Mouse (Mus musculus) heart, embryonic 16.5 days (tissue): ENCODE measurements around the gene Fam43a. TPM values are rescaled to one million over a fixed set of nuclear protein-coding genes. Genes with fewer than 3 reads are reported as not detected.

Source experiments
- ATAC-seq: fragments of 200-750 bp; cut with Nextera tagmentation; replicated peaks from 2 replicates; pipeline ENCODE4 v1.8.0; 2017; ENCODE audit warnings: moderate number of reproducible peaks; ENCODE audit not compliant: insufficient read depth, low FRiP score; ENCODE audit errors: extremely low read depth
- H3K27ac ChIP-seq: fragments of 300-500 bp; sonication (generic); 2 replicates; pipeline ENCODE4 v1.5.1; 2014; ENCODE audit warnings: mild to moderate bottlenecking, low read length, control low read depth, moderate library complexity
- H3K27me3 ChIP-seq: fragments of 300-500 bp; sonication (generic); 2 replicates; pipeline ENCODE4 v1.6.1; 2014; ENCODE audit warnings: low read length, mixed read lengths; ENCODE audit not compliant: control insufficient read depth, insufficient read depth
- H3K36me3 ChIP-seq: fragments of 300-500 bp; sonication (generic); 2 replicates; pipeline ENCODE4 v1.6.1; 2014; ENCODE audit not compliant: control insufficient read depth, insufficient read depth
- H3K4me1 ChIP-seq: fragments of 300-500 bp; sonication (generic); 2 replicates; pipeline ENCODE4 v1.6.1; 2014; ENCODE audit warnings: low read length, mixed read lengths; ENCODE audit not compliant: control insufficient read depth, insufficient read depth
- H3K4me2 ChIP-seq: fragments of 300-500 bp; sonication (generic); 2 replicates; pipeline ENCODE4 v1.6.1; 2014; ENCODE audit warnings: low read depth, mild to moderate bottlenecking, control low read depth, low read length
- H3K4me3 ChIP-seq: fragments of 300-500 bp; sonication (generic); 2 replicates; pipeline ENCODE4 v1.5.1; 2014; ENCODE audit warnings: mild to moderate bottlenecking, control low read depth, low read length
- H3K9ac ChIP-seq: fragments of 300-500 bp; sonication (generic); 2 replicates; pipeline ENCODE4 v1.6.1; 2014; ENCODE audit warnings: low read length, control low read depth
- H3K9me3 ChIP-seq: fragments of 300-500 bp; sonication (generic); replicated peaks from 2 replicates; pipeline ENCODE4 v1.6.1; 2016; ENCODE audit warnings: low read length; ENCODE audit not compliant: control insufficient read depth
- whole genome bisulfite sequencing: fragments of 180-500 bp; shearing (Covaris S2); extraction: QIAGEN DNeasy Blood & Tissue Kit; methylation state at CpG from one replicate; pipeline ENCODE4 v1.1.7; 2014; 5-methylcytosine and 5-hydroxymethylcytosine counted together
- polyA plus RNA-seq: library from polyadenylated mRNA; unstranded; fragments of >200 nt; fragmentation: Nextera tagmentation; extraction: Ambion mirVana; gene quantifications from 2 replicates; pipeline ENCODE4 v1.2.1, GENCODE M21; 2015

Gene Fam43a
- polyA plus RNA-seq, 1 experiment from 2014 or later: 19.7 TPM

- Histone ChIP-seq H3K4me3 (no peak overlapping the region), H3K27ac (no peak overlapping the region), H3K4me1 (no peaks in the 10 kb centered on the region), H3K4me2 (no peak overlapping the region), H3K9ac (no peak overlapping the region), H3K27me3 (no peaks in the 10 kb centered on the region), H3K9me3 (peaks cover 7% of the 10 kb centered on the region), H3K36me3 (no peaks in the 10 kb centered on the region)
- 86% methylated on average over 14 of the region's 14 CpGs for WGBS
- ATAC-seq: no peak
Observed at GRCm38 (mm10) chr16:30638586-30638985, 39.1 kb downstream of the Fam43a start.

DNA sequence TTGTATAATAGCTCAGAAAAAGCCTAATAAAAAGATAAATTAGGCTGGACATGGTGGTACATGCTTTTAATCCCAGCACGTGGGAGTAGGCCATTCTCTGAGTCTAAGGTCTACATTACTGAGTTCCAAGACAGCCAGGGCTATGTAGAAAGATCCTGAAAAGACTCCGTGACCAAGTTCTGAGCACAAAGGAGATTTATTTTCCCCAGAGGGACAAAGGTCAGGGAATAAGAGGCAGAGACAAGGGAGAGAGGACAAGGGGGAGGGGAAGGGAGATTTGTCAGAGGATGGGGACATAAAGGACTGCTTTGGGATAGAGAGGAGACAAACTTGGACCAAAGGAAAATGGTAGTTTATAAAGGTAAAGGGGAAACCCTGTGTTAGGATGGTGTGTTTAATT lies 41.1 kb downstream of the Fam43a start:
- H3K4me3 ChIP-seq: no peak overlapping the region
- H3K36me3 ChIP-seq: no peaks in the 10 kb centered on the region
- H3K27me3 ChIP-seq: no peaks in the 10 kb centered on the region
- no peak overlapping the region for H3K9ac ChIP-seq
- whole genome bisulfite sequencing: 75% methylated on average over 2 of the region's 2 CpGs
- H3K4me2 ChIP-seq: no peak overlapping the region
- ATAC-seq: no peak
- no peaks in the 10 kb centered on the region for H3K4me1 ChIP-seq
- H3K9me3 ChIP-seq: peaks cover 7% of the 10 kb centered on the region
- no peak overlapping the region for H3K27ac ChIP-seq

DNA sequence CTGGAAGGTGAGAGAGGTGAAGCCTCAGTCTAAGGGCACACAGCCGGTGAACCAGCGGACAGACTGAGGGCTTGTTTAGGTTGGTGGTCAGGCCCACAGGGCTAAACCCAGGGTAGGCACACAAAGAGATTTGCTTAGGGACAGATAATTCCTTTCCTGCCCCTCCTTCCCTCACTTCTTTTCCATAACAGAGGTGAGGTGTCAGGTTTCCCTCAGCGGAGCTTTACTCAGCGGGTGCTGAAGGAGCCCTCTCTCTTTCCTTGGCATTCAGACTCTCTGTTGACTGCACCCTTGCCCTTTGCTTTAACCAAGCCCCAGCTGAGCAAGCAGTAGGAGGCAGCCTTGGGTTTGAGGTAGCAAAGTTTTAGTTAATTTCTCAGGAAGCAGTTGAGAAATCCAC lies 41.9 kb downstream of the Fam43a start:
- H3K4me2 ChIP-seq: no peak overlapping the region
- H3K9ac ChIP-seq: no peak overlapping the region
- no peak for ATAC-seq
- no peaks in the 10 kb centered on the region for H3K27me3 ChIP-seq
- no peaks in the 10 kb centered on the region for H3K4me1 ChIP-seq
- no peaks in the 10 kb centered on the region for H3K36me3 ChIP-seq
- no peak overlapping the region for H3K27ac ChIP-seq
- no peak overlapping the region for H3K4me3 ChIP-seq
- H3K9me3 ChIP-seq: peaks cover 7% of the 10 kb centered on the region
- WGBS: 58% methylated on average over 4 of the region's 4 CpGs

- Histone ChIP-seq H3K27ac (no peak overlapping the region), H3K4me1 (no peaks in the 10 kb centered on the region), H3K4me2 (no peak overlapping the region), H3K9ac (no peak overlapping the region), H3K27me3 (no peaks in the 10 kb centered on the region), H3K4me3 (no peak overlapping the region), H3K36me3 (no peaks in the 10 kb centered on the region), H3K9me3 (peaks cover 7% of the 10 kb centered on the region)
- no peak for ATAC-seq
- 77% methylated on average over 3 of the region's 3 CpGs for WGBS
Observed at GRCm38 (mm10) chr16:30642229-30642628, 42.7 kb downstream of the Fam43a start.

DNA sequence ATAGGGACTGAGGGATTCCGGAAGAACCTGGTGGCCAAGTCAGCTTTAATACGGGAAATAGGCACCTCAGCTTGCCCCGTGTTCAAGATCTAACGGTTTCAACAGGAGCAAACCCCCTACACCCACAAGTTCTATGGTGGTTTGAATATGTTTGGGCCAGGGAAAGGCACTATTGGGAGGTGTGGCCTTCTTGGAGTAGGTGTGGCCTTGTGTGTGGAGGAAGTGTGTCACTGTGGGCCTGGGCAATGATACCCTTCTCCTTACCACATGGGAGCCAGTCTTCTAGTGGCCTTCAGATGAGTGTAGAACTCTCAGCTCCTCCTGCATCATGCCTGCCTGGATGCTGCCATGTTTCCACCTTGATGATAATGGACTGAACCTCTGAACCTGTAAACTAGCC lies 45.5 kb downstream of the Fam43a start:
- WGBS: 95% methylated on average over 4 of the region's 4 CpGs
- no peak for ATAC-seq
- no peaks in the 10 kb centered on the region for H3K36me3 ChIP-seq
- no peaks in the 10 kb centered on the region for H3K27me3 ChIP-seq
- no peak overlapping the region for H3K27ac ChIP-seq
- H3K4me3 ChIP-seq: no peak overlapping the region
- H3K9me3 ChIP-seq: peaks cover 12% of the 10 kb centered on the region
- no peaks in the 10 kb centered on the region for H3K4me1 ChIP-seq
- H3K4me2 ChIP-seq: no peak overlapping the region
- H3K9ac ChIP-seq: no peak overlapping the region

DNA sequence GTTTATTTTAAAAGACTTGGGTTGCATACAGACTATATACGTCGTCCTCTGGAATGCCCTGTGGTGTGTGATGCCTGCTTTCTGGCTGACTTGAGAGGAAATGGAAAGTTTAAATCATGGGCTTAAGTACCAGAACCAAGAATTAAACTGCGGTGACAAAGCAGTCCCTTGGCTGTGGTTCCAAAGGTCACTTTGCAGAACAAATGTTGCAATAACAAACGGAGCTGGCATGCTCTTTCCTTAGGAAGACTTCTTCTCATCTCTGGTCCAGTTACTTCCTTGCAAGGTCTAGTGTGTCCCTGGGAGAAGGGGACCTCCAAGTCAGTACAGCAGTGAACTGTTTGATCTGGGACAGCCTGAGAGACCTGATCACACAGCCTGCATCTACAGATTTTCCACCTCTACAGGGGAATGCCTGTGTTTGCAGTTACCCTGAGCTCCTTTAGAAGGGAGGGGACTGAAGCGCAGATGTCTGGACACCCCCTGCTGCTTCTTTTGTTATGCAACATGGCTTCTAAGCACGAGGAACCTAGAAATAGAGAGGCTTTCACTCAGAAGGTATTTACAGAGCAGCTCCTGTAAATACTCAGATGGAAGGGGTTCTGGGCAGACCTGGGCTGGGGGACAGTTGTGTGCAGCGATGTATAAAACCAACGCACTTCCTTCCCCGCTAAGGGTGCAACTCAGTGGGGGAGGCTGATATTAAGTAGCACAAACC lies 46.5 kb downstream of the Fam43a start:
- H3K4me1 ChIP-seq: no peaks in the 10 kb centered on the region
- no peak overlapping the region for H3K27ac ChIP-seq
- WGBS: 41% methylated on average over 9 of the region's 9 CpGs
- H3K4me3 ChIP-seq: no peak overlapping the region
- no peaks in the 10 kb centered on the region for H3K36me3 ChIP-seq
- no peak for ATAC-seq
- no peak overlapping the region for H3K4me2 ChIP-seq
- no peaks in the 10 kb centered on the region for H3K27me3 ChIP-seq
- H3K9ac ChIP-seq: no peak overlapping the region
- peaks cover 12% of the 10 kb centered on the region for H3K9me3 ChIP-seq

GRCm38 (mm10) chr16:30646856-30647255 lies 47.3 kb downstream of the Fam43a start:
- Histone ChIP-seq H3K4me1 (no peaks in the 10 kb centered on the region), H3K4me2 (no peak overlapping the region), H3K27me3 (no peaks in the 10 kb centered on the region), H3K27ac (no peak overlapping the region), H3K9me3 (peaks cover 12% of the 10 kb centered on the region), H3K9ac (no peak overlapping the region), H3K36me3 (no peaks in the 10 kb centered on the region), H3K4me3 (no peak overlapping the region)
- ATAC-seq: no peak
- WGBS: 72% methylated on average over 3 of the region's 3 CpGs

DNA sequence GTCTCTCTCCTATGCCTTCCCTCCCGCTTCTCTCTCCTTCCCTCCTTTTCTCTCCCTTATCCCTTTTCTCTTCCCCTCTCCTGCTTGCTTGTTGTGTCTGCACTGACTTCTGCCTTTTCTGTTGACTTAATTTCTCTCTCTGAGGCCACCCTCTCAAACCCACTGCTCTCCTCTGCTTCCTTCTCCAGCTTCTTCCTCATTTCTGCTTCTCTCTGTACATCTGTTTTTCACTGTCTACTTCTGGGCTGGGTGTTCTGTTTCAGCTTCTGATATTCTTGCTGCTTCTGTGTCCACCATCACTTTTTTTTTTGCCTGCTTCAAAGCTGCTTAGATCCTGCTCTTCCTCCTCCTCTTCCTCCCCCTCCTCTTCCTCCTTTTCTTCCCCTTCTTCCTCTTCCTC lies 51.8 kb downstream of the Fam43a start:
- H3K27me3 ChIP-seq: no peaks in the 10 kb centered on the region
- H3K36me3 ChIP-seq: no peaks in the 10 kb centered on the region
- WGBS: 80% methylated on average over 1 of the region's 1 CpGs
- no peak for ATAC-seq
- H3K9ac ChIP-seq: no peak overlapping the region
- no peak overlapping the region for H3K27ac ChIP-seq
- H3K9me3 ChIP-seq: peaks cover 5% of the 10 kb centered on the region; the same call in 1 of the 2 replicates
- H3K4me2 ChIP-seq: no peak overlapping the region
- no peaks in the 10 kb centered on the region for H3K4me1 ChIP-seq
- H3K4me3 ChIP-seq: no peak overlapping the region
